Mouse (Mus musculus): ENCODE data around the gene Higd2a. TPM values are rescaled to one million over a fixed set of nuclear protein-coding genes. Genes with fewer than 3 reads are reported as not detected.
A peak's percentile ranks its signal among the peaks of the same experiment; 100 is the strongest.
"Not testable (repeated sequence)": the region's sequence is repeated elsewhere in the genome, so short reads cannot be mapped to it uniquely, and the experiment has no call there.

Gene Higd2a
- polyA plus RNA-seq, 1 experiment from 2014 or later, result 229 TPM

DNA sequence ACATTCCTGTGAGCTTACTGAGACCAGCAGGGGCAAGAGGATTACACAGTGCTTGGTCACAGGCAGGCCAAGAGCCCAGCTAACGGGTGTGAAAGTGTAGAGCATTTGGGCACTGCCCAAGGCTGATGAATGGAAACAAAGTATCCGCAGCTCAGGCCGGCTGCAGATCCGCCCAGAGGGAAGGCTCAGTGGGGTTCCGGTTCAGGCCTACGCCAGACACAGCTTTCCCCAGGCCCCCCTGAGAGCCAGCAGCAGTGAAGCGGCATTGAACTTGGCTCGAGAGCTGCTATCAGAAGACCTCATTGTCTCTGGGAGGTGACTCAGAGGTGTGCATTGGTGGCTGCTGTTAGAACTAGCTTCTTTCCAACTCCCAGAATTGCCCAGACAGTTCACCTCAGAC is 18.7 kb downstream of the Higd2a start:
- 4% methylated on average over 8 of the region's 8 CpGs for WGBS
- Histone ChIP-seq H3K4me1 (peaks cover 30% of the 10 kb centered on the region), H3K27ac (no peak overlapping the region; the same call in 1 of the 2 replicates), H3K27me3 (replicated peaks) (no peaks in the 10 kb centered on the region), H3K9me3 (no peaks in the 10 kb centered on the region), H3K4me2 (peak overlapping the region; percentile 67), H3K9ac (peak overlapping the region; percentile 23), H3K36me3 (replicated peaks) (peaks cover 7% of the 10 kb centered on the region; the same call in 1 of the 2 replicates), H3K4me3 (peak overlapping the region; percentile 18)
- ATAC-seq (replicated peaks), result no peak; the same call in 1 of the 2 replicates

- Histone ChIP-seq H3K9ac (peak overlapping the region; percentile 23), H3K9me3 (no peaks in the 10 kb centered on the region), H3K27me3 (replicated peaks) (no peaks in the 10 kb centered on the region), H3K4me1 (peaks cover 30% of the 10 kb centered on the region), H3K4me2 (peak overlapping the region; percentile 67), H3K4me3 (peak overlapping the region; percentile 18; the same call in 1 of the 2 replicates), H3K36me3 (replicated peaks) (peaks cover 7% of the 10 kb centered on the region; the same call in 1 of the 2 replicates), H3K27ac (no peak overlapping the region)
- no peak for ATAC-seq (replicated peaks)
- 10% methylated on average over 1 of the region's 1 CpGs for WGBS
These were observed 19.3 kb downstream of the Higd2a start for GRCm38 (mm10) chr13:54609301-54609700.

DNA sequence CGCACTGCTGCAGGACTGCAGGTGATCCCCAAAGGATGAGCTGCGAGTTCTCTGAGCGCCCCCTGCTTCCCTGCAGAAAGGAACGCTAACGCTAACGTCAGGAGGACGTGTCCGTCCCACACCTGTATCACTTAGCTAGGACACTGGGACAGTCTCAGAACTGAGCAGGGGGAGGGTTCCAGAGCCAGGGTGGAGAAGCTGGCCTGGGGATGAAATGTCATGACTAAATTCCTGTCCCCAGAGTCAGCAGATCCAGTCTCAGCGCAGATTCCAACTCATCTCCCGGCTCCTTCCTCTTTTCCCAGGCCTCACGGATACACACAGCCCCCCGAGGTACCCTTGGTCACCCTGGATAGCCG is 20.6 kb downstream of the Higd2a start:
- WGBS, result 5% methylated on average over 13 of the region's 13 CpGs
- Histone ChIP-seq H3K9me3 (no peaks in the 10 kb centered on the region), H3K4me1 (peaks cover 30% of the 10 kb centered on the region), H3K4me2 (peak overlapping the region; percentile 67), H3K27ac (peak overlapping the region; percentile 77), H3K9ac (peak overlapping the region; percentile 69), H3K4me3 (peak overlapping the region; percentile 57), H3K27me3 (replicated peaks) (no peaks in the 10 kb centered on the region), H3K36me3 (replicated peaks) (0 out of 2 replicates have a peak, but pooled peaks cover 4% of the 10 kb centered on the region)
- peak; percentile 45 for ATAC-seq (replicated peaks)

GRCm38 (mm10) chr13:54610972-54611754 is 21.2 kb downstream of the Higd2a start, which contains the start of gene Cltb:
Gene Cltb (minus strand): TSS chr13:54611344.
- Histone ChIP-seq H3K36me3 (replicated peaks) (0 out of 2 replicates have a peak, but pooled peaks cover 2% of the 10 kb centered on the region), H3K9me3 (no peaks in the 10 kb centered on the region), H3K27ac (peak within 1 kb of the TSS; percentile 77), H3K9ac (peak within 1 kb of the TSS; percentile 69), H3K4me3 (peak within 1 kb of the TSS; percentile 57), H3K4me2 (peak within 1 kb of the TSS; percentile 67), H3K27me3 (replicated peaks) (no peaks in the 10 kb centered on the region), H3K4me1 (peaks cover 30% of the 10 kb centered on the region)
- peak; percentile 87 for ATAC-seq (replicated peaks)
- under 1% methylated on average over 66 of the region's 66 CpGs for WGBS

DNA sequence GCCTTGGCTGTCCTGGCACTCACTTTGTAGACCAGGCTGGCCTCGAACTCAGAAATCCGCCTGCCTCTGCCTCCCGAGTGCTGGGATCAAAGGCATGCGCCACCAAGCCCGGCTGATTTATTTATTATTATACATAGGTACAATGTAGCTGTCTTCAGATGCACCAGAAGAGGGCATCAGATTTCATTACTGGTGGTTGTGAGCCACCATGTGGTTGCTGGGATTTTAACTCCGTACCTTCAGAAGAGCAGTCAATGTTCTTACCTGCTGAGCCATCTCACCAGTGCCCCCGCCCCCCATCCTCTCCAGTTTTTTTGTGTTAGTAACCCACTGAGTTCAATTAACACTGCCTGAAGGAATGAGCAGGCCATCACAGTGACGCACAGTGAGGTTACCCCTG is 23.1 kb downstream of the Higd2a start:
- not testable (repeated sequence) for H3K36me3 ChIP-seq (replicated peaks); H3K9ac ChIP-seq; H3K27ac ChIP-seq; H3K4me3 ChIP-seq; H3K4me2 ChIP-seq; H3K27me3 ChIP-seq (replicated peaks); ATAC-seq (replicated peaks); H3K9me3 ChIP-seq
- peaks cover 28% of the 10 kb centered on the region for H3K4me1 ChIP-seq
- WGBS, result 80% methylated on average over 8 of the region's 8 CpGs

DNA sequence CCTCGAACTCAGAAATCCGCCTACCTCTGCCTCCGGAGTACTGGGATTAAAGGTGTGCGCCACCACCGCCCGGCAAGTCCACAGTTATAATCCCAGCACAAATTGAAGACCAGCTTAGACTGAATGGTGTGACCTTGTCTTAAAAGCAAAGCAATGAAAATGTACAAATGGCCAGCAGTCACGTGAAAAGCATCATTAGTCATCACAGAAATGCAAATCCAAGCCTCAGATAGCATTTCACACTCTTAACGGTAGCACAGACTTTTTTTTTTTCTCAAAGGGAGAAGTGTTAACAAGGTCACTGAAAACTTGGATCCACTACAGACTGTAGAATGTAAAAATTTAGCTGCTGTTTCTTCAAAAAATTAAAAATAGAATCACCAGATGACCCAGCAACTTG is 26.3 kb downstream of the Higd2a start:
- Histone ChIP-seq H3K4me3 (no peak overlapping the region), H3K27ac (no peak overlapping the region), H3K36me3 (replicated peaks) (no peaks in the 10 kb centered on the region), H3K9ac (no peak overlapping the region), H3K9me3 (no peaks in the 10 kb centered on the region), H3K4me1 (peaks cover 5% of the 10 kb centered on the region; the same call in 1 of the 2 replicates), H3K4me2 (no peak overlapping the region), H3K27me3 (replicated peaks) (no peaks in the 10 kb centered on the region)
- 83% methylated on average over 8 of the region's 8 CpGs for WGBS
- ATAC-seq (replicated peaks), result no peak

GRCm38 (mm10) chr13:54616998-54617397 is 27.0 kb downstream of the Higd2a start:
- ATAC-seq (replicated peaks), result no peak
- WGBS, result 76% methylated on average over 6 of the region's 6 CpGs
- H3K9me3 ChIP-seq, result no peaks in the 10 kb centered on the region
- no peaks in the 10 kb centered on the region for H3K36me3 ChIP-seq (replicated peaks)
- no peak overlapping the region for H3K9ac ChIP-seq
- H3K4me3 ChIP-seq, result no peak overlapping the region
- no peak overlapping the region for H3K27ac ChIP-seq
- H3K4me1 ChIP-seq, result no peaks in the 10 kb centered on the region
- no peaks in the 10 kb centered on the region for H3K27me3 ChIP-seq (replicated peaks)
- H3K4me2 ChIP-seq, result no peak overlapping the region

DNA sequence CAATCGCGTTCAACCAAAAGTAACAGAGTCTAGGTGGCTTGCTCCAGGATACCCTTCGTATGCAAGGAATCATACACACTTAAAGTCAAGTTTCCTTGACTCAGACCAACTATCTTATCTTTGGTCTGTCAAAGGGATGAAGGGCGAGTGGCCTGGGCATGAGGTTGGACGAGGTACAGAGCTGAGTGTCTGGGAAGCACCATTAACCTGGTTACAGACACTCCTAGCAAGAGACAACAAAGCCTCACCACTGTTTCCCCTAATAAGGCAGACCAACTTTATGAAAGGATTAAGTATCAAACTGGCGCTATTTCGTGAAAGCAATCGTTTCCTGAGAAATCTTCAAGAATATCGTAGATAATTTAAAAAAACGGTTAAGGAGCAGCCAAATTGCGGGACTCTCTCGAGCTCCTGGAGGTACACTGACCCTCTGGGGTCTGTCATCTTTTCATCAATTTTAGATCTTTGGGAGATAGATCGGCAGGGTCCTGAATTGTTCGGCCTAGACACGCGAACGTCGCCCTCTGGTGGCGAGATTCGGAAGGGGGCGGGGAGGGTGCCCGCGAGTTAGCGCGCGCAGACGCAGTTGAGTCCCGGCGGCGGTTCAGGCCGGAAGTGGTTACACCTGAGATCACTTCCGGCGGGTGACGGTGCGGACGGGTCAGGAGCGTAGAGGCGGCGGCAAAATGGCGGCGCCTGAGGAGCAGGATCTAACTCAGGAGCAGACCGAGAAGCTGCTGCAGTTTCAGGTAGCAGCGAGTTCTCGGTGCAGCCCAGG is 31.3 kb downstream of the Higd2a start, which contains the start of gene Faf2:
Gene Faf2 (plus strand): TSS at position 630 of the 778 bp plus-strand sequence.
- peak within 1 kb of the TSS; percentile 87 for H3K27ac ChIP-seq
- H3K4me2 ChIP-seq, result peak within 1 kb of the TSS; percentile 77
- peaks cover 23% of the 10 kb centered on the region for H3K4me1 ChIP-seq
- H3K9ac ChIP-seq, result peak within 1 kb of the TSS; percentile 85
- no peaks in the 10 kb centered on the region for H3K27me3 ChIP-seq (replicated peaks)
- peak within 1 kb of the TSS; percentile 75 for H3K4me3 ChIP-seq
- WGBS, result 10% methylated on average over 44 of the region's 44 CpGs
- peak; percentile 98 for ATAC-seq (replicated peaks)
- H3K9me3 ChIP-seq, result no peaks in the 10 kb centered on the region
- H3K36me3 ChIP-seq (replicated peaks), result no peaks in the 10 kb centered on the region

GRCm38 (mm10) chr13:54621960-54622521 is 32.0 kb downstream of the Higd2a start:
- peaks cover 23% of the 10 kb centered on the region for H3K4me1 ChIP-seq
- 2% methylated on average over 27 of the region's 27 CpGs for WGBS
- peak overlapping the region; percentile 75 for H3K4me3 ChIP-seq
- H3K9me3 ChIP-seq, result no peaks in the 10 kb centered on the region
- no peaks in the 10 kb centered on the region for H3K27me3 ChIP-seq (replicated peaks)
- no peaks in the 10 kb centered on the region for H3K36me3 ChIP-seq (replicated peaks)
- peak; percentile 79; the same call in 1 of the 2 replicates for ATAC-seq (replicated peaks)
- peak overlapping the region; percentile 85 for H3K9ac ChIP-seq
- peak overlapping the region; percentile 87 for H3K27ac ChIP-seq
- peak overlapping the region; percentile 77 for H3K4me2 ChIP-seq

DNA sequence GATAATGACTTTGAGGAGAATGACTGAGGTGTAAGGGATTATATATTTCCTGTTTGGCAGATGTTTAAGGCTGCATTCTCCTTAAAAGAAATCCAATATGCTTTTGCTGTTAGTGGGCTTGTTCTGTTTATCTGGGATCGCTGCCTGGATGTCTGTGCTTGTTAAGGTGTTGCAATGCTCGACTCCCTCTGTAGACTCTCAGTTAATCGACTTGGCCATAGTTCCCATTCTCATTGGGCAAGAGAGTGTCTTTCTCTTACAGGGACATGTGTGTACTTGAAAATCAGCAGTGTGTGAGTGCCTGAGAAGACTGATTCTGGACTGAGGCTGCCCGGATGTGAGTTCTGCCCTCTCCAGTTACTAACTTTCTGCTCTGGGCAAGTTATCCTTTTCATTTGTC is 39.1 kb downstream of the Higd2a start:
- 90% methylated on average over 4 of the region's 4 CpGs for WGBS
- no peaks in the 10 kb centered on the region for H3K27me3 ChIP-seq (replicated peaks)
- H3K4me1 ChIP-seq, result peaks cover 6% of the 10 kb centered on the region
- no peak for ATAC-seq (replicated peaks)
- no peak overlapping the region for H3K27ac ChIP-seq
- H3K4me2 ChIP-seq, result no peak overlapping the region
- H3K36me3 ChIP-seq (replicated peaks), result no peaks in the 10 kb centered on the region
- H3K9ac ChIP-seq, result no peak overlapping the region
- H3K9me3 ChIP-seq, result no peaks in the 10 kb centered on the region
- H3K4me3 ChIP-seq, result no peak overlapping the region

- Histone ChIP-seq H3K27me3 (replicated peaks) (no peaks in the 10 kb centered on the region), H3K4me3 (no peak overlapping the region), H3K9ac (no peak overlapping the region), H3K27ac (no peak overlapping the region), H3K9me3 (no peaks in the 10 kb centered on the region), H3K4me2 (no peak overlapping the region), H3K36me3 (replicated peaks) (no peaks in the 10 kb centered on the region), H3K4me1 (no peaks in the 10 kb centered on the region)
- no peak for ATAC-seq (replicated peaks)
- 84% methylated on average over 3 of the region's 3 CpGs for WGBS
These were observed 42.8 kb downstream of the Higd2a start for GRCm38 (mm10) chr13:54632731-54633277.

GRCm38 (mm10) chr13:54635011-54635410 is 45.0 kb downstream of the Higd2a start:
- Histone ChIP-seq H3K4me2 (no peak overlapping the region), H3K9ac (no peak overlapping the region), H3K4me3 (no peak overlapping the region), H3K36me3 (replicated peaks) (peaks cover 2% of the 10 kb centered on the region; the same call in 1 of the 2 replicates), H3K27ac (no peak overlapping the region), H3K27me3 (replicated peaks) (no peaks in the 10 kb centered on the region), H3K4me1 (no peaks in the 10 kb centered on the region), H3K9me3 (no peaks in the 10 kb centered on the region)
- WGBS, result 95% methylated on average over 3 of the region's 3 CpGs
- ATAC-seq (replicated peaks), result no peak
